Mouse (Mus musculus) Patski (cell line): ENCODE data around the gene Galnt7. TPM values are rescaled to one million over a fixed set of nuclear protein-coding genes. Genes with fewer than 3 reads are reported as not detected.

ENCODE experiments used
- ATAC-seq: fragments of 100-300 bp; one replicate; pipeline ENCODE4 v1.8.0; 2021
- CTCF ChIA-PET: fragments of 350-600 bp; sonication (Branson Sonifier 250); formaldehyde crosslinking; loops from one replicate; lab custom pipeline; 2022; ENCODE audit warnings: inconsistent platforms; lab: Charles Lee
- POLR2A ChIA-PET: fragments of 350-600 bp; sonication (Branson Sonifier 250); formaldehyde crosslinking; loops from one replicate; lab custom pipeline; 2022; ENCODE audit warnings: antibody characterized with exemption, inconsistent platforms; lab: Charles Lee
- DNase-seq: peaks from one replicate; pipeline ENCODE4 v3.0.0-alpha.2; 2011; ENCODE audit warnings: low read depth, low spot score
- H3K27me3 ChIP-seq: fragments of 371-371 bp; one replicate; pipeline ENCODE4 v1.5.1; 2021
- CTCF ChIP-seq: fragments of 100-300 bp; IDR thresholded peaks from one replicate; pipeline ENCODE4 v1.5.1; 2021
- in situ Hi-C: fragments of 300-500 bp; cut with MboI; formaldehyde crosslinking; loops from 3 replicates; pipeline ENCODE4 v1.11.1; 2018; ENCODE audit warnings: low pct_unique_long_range_greater_than_20kb, mixed read lengths
- polyA plus RNA-seq: library from polyadenylated mRNA; unstranded; gene quantifications from one replicate; pipeline ENCODE4 v1.2.3, GENCODE M21; 2021

Gene Galnt7
- polyA plus RNA-seq, 1 experiment from 2014 or later: 21.8 TPM

DNA sequence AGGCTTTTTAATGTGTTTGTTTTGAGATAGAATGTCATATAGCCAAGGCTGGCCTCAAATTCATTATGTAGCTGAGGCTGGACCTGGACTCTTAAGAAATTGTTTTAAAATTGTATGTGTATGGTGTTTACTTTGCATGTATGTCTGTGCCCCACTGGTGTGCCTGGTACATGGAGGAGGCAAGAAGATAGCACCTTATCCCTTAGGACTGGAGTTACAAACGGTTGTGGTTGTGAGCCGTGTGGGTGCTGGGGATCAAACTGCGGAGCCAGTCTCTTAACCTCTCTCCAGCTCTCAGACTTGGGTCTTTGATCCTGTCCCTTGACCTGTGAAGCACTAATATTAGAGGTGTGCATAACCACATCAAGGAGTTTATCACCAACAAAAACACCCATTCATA lies 106.0 kb downstream of the Galnt7 start:
- DNase-seq: no peak
- POLR2A ChIA-PET: no interaction called here
- CTCF ChIA-PET: interaction anchor here (0.7 to 1.3 kb wide), 3 partner anchors 10 to 253 kb away, joined by 3 to 4 read pairs (median 3); no protein-coding TSS in a partner anchor
- ATAC-seq: no peak
- in situ Hi-C loops: no loop called here
- no peak for TF ChIP-seq CTCF
- no peaks in the 10 kb centered on the region for H3K27me3 ChIP-seq

DNA sequence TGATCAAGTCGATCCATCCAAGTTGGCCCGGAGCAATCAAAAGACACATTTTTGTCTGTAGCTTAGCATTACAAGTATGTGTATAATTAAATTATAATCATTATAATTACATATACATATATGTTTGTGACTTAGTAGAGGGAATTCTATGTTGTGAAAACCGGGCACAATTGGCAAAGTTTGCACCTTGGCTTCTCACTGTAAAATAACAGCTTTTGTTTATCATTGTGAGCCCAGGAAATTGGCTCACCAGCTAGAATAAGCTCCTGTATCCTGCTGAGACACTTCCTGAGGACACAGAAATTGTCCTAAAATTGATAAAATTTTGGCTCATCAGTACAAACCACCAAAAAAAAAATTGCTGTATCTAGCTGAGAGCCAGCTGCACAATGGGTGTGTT lies 106.4 kb downstream of the Galnt7 start:
- ATAC-seq: no peak
- no peak for TF ChIP-seq CTCF
- no peaks in the 10 kb centered on the region for H3K27me3 ChIP-seq
- CTCF ChIA-PET: interaction anchor here (0.7 to 1.3 kb wide), 4 partner anchors 10 to 254 kb away, joined by 3 to 4 read pairs (median 3); no protein-coding TSS in a partner anchor
- no peak for DNase-seq
- in situ Hi-C loops: no loop called here
- POLR2A ChIA-PET: no interaction called here

DNA sequence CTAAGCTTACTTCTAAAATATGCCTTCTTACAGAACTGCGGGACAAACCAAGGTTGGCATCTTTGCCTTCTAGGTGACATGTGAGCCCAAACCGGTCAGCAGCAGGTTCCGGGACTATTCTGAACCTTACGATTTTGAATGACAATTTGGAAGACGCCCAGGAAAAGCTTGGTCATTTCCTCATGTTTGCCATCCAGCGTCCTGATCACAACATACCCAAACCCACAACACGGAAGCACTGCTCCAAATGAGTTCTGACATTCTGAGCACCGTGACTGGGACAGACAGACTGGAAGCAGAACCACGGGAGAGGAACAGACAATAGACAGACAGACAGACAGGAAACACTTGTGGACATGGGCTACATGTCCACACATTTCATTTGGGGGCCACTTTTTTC lies 111.4 kb downstream of the Galnt7 start:
- no peak for ATAC-seq
- POLR2A ChIA-PET: no interaction called here

DNA sequence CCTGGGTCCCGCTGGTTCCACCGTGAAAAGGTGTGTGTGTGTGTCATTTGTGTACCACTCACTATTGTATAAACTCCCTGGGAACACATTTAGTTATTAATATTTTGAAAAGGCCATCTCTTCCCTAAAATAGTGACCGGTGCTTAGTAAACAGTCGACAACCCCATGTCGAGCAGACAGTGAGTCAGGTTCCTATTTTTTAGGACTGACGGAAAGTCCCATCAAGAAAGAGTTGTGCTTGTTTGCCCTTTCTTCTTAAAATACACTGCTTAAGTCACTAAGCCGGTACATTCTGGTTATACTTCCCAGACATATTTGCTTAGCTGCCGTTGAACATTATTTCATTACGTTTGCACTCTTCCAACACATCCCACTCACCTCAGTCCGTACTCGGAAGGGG lies 111.9 kb downstream of the Galnt7 start:
- in situ Hi-C loops: loop anchor here (5.0 kb wide), 1 partner anchor 256 kb away; no protein-coding TSS in a partner anchor
- POLR2A ChIA-PET: no interaction called here
- no peaks in the 10 kb centered on the region for H3K27me3 ChIP-seq
- DNase-seq (no peak), ATAC-seq (no peak)
- CTCF ChIA-PET: interaction anchor here (1.0 to 7.0 kb wide), 13 partner anchors 8 to 261 kb away, joined by 3 to 47 read pairs (median 5); no protein-coding TSS in a partner anchor
- no peak for TF ChIP-seq CTCF

More for the DNA sequence above, 111.4 kb downstream of the Galnt7 start:
- CTCF ChIA-PET: interaction anchor here (1.0 to 7.0 kb wide), 11 partner anchors 8 to 260 kb away, joined by 3 to 47 read pairs (median 4); no protein-coding TSS in a partner anchor
- no peak for TF ChIP-seq CTCF
- H3K27me3 ChIP-seq: no peaks in the 10 kb centered on the region
- no peak for DNase-seq
- in situ Hi-C loops: loop anchor here (5.0 kb wide), 1 partner anchor 256 kb away; no protein-coding TSS in a partner anchor

DNA sequence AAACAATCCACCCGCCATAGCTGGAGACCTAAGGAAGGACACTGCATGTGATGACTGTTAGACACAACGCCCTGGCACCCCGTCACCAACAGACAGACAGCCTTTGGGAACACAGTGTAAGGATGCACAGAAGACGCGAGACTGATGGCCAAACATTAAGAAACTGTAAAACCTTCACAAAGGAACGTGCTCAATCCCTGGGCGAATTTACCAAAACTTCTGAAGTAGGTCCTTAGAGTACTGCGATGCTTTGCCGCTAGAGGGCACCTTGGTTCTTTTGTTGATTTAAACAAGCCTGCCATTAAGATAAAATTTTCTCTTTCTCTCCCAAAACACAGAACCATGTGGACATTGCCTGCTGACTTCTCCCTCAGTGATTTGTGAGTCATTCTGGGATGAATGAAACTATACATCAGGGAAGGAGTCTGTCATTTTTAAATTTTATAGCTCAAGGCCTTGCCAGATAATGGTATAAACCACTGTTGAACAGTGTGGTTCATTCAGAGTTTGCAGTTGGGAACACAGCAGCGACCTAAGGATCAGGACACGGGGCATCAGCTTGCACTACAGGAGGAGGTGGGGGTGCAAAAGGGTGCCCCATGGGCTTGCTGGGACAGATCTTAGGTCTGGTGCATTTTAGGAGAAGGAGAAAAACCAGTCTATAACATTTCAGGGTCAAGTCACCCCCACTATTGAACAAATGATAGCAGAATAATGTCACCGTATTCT lies 112.6 kb downstream of the Galnt7 start:
- peak; percentile 87 for TF ChIP-seq CTCF
- ChIA-PET POLR2A (interaction anchor here (0.5 kb wide), 1 partner anchor 27 kb away, joined by 3 read pairs; no protein-coding TSS in a partner anchor), CTCF (interaction anchor here (0.6 to 7.0 kb wide), 14 partner anchors 8 to 261 kb away, joined by 3 to 47 read pairs (median 5); no protein-coding TSS in a partner anchor)
- H3K27me3 ChIP-seq: no peaks in the 10 kb centered on the region
- peak; percentile 72 for ATAC-seq
- in situ Hi-C loops: loop anchor here (5.0 kb wide), 1 partner anchor 257 kb away; no protein-coding TSS in a partner anchor
- DNase-seq: no peak

DNA sequence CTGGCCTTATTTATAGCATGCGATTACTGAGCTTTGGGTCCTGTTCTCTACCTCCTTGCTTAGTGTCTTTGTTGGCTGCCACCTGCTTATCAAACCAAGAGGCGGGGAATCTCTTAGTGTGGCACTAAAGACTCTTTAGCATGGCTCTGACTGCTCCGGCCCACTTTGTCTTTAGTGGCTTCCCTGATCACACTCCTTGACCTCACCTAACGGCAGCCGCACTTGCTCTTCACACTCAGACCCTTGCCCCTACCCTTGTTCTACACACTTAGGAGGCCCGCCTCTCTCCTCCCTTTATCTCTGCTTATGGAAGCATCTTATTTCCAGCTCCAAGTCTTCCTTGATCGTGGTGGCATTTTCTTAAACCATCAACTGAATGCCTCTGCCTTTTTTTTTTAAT lies 114.2 kb downstream of the Galnt7 start:
- in situ Hi-C loops: loop anchor here (10.0 kb wide), 1 partner anchor 864 kb away; no protein-coding TSS in a partner anchor

DNA sequence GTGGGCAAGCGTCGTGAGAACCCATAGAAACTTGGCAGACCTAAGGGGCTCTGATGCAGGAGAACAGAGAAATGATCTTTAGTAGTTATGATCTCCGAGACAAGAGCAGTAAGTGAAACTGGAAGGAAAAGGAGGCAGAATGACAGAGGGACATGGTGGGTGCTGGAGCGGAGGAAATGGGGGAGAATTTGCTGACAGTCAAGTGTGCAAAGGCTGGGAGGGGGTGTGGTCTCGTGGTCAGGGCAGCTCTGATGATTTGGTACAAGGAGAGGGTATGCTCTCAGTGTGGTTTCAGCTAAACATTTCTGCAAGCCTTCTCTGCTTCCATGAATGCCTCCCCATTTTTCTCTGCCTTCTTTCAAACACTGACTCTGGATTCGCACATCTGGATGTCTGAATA lies 116.7 kb downstream of the Galnt7 start:
- no peak for DNase-seq
- CTCF ChIA-PET: interaction anchor here (1.6 kb wide), 1 partner anchor 256 kb away, joined by 4 read pairs; no protein-coding TSS in a partner anchor
- no peak for TF ChIP-seq CTCF

More for the DNA sequence above, 114.2 kb downstream of the Galnt7 start:
- ATAC-seq (no peak), DNase-seq (no peak)
- ChIA-PET POLR2A (no interaction called here), CTCF (interaction anchor here (1.0 to 7.0 kb wide), 6 partner anchors 36 to 263 kb away, joined by 3 to 47 read pairs (median 4); no protein-coding TSS in a partner anchor)
- no peak for TF ChIP-seq CTCF
- no peaks in the 10 kb centered on the region for H3K27me3 ChIP-seq

DNA sequence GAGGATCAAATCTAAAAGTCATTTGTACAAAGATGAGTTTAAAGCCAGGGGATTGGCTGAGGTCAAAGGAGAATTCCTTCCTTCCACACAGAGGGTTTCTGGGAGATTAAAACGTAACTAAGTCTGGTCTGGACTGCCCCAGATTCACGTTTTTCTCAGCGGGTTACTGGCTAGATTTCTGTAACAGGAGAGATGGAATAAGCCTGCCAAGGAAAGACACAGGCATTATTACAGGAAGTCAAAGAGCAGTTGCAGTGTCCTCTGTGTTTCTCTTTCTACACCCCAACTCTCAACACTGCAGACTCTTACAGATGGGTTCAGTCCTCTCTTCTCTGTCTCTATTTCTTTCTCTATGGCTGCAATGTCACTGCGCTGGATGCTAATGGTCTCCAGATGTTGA lies 118.3 kb downstream of the Galnt7 start:
- CTCF ChIA-PET: no interaction called here
- TF ChIP-seq CTCF: no peak
- POLR2A ChIA-PET: no interaction called here
- no peak for DNase-seq
- no peak for ATAC-seq
- in situ Hi-C loops: loop anchor here (5.0 to 10.0 kb wide), 4 partner anchors 102 to 860 kb away; no protein-coding TSS in a partner anchor
- H3K27me3 ChIP-seq: no peaks in the 10 kb centered on the region

More for the DNA sequence above, 116.7 kb downstream of the Galnt7 start:
- no peak for ATAC-seq
- in situ Hi-C loops: loop anchor here (10.0 kb wide), 1 partner anchor 861 kb away; no protein-coding TSS in a partner anchor
- no peaks in the 10 kb centered on the region for H3K27me3 ChIP-seq
- POLR2A ChIA-PET: no interaction called here

DNA sequence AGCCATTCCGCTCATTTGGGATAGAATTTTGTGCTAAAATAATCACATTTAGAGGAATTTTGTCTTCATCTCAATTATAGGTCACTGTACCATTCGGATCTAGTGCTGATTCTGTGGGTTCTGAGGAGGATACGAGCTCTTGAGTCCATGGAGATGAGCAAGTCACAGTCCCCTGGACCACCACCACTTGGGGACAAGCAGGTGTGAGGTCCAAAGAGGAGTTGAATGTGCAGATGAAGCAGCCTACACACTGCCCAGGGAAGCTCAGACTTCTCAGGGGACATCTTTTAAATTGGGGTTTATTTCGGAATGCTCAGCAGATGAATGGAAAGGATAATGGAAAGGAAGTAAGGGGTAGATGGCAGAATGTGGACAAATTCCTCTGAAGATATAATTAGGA lies 119.7 kb downstream of the Galnt7 start:
- no peak for TF ChIP-seq CTCF
- no peak for ATAC-seq
- POLR2A ChIA-PET: no interaction called here
- no peaks in the 10 kb centered on the region for H3K27me3 ChIP-seq
- in situ Hi-C loops: loop anchor here (5.0 to 10.0 kb wide), 4 partner anchors 101 to 858 kb away; no protein-coding TSS in a partner anchor
- CTCF ChIA-PET: interaction anchor here (1.3 to 4.2 kb wide), 5 partner anchors 9 to 267 kb away, joined by 4 to 28 read pairs (median 5); no protein-coding TSS in a partner anchor
- DNase-seq: no peak

DNA sequence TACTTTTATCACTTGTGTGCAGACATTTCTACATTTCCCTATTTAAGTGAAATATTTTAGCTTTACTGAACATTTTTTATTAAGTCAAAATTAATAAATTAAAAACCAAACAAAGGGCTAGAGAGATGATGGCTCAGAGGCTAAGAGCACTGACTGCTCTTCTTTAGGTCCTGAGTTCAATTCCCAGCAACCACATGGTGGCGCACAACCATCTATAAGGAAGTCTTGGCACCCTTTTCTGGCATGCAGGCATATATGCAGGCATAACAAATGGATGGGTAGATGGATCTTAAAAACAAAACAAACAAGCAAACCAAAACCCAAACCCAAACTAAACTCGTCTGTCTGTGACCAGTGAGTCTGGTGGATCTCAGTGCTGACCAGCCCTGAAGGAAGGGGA lies 120.6 kb downstream of the Galnt7 start:
- DNase-seq (no peak), ATAC-seq (no peak)
- POLR2A ChIA-PET: no interaction called here
- TF ChIP-seq CTCF: peak; percentile 63
- in situ Hi-C loops: loop anchor here (5.0 to 10.0 kb wide), 4 partner anchors 100 to 857 kb away; no protein-coding TSS in a partner anchor
- CTCF ChIA-PET: interaction anchor here (0.6 to 4.2 kb wide), 14 partner anchors 8 to 268 kb away, joined by 3 to 28 read pairs (median 5); no protein-coding TSS in a partner anchor
- no peaks in the 10 kb centered on the region for H3K27me3 ChIP-seq
